Mouse (Mus musculus) cerebellum, postnatal 10 days (tissue): Measurements from ENCODE around the gene Myog.

Source experiments
- DNase-seq, 2 experiments: peaks; one replicate each; pipeline ENCODE4 v3.0.0; 2021; ENCODE audit warnings: mixed read lengths in 2 of 2

Myog gene

DNA sequence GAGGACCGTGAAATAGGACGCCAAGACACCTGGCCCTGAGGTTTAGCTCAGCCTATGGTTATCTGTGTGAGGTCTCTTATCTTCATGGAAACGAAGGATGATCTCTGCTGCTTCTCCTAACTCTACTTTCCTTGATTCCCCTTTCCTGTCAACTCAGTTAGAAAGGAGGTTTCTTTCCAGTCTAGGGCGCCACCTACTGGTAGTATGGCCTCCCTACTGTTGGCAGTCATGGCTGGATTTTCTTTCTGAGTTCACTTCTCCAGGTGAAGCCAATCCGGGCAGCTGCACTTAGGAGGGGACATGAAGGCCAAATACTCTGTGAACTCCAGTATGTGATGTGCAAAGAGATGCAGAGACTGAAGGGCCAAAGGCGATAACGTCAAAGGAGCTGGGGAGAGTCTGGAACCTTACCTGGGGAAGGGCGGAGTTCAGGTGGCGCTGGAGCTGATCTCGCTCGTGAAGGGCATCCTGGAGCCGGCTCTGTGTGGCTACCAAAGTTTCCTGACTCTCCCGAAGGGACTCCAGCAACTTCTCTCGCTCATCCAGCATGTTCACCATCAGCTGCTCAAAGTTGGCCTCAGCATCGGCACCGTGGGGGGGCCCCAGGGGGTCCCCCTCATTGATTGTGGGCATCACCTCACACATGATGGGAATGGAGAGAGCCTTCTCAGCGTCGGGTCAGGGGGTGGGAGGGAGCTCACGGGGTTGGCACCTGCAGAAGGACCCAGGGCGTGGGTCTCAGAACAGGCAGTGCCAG, 42.3 kb downstream of the Myog start:
- DNase-seq, result peak; percentile 94 to 97

- peak; percentile 90 to 91 for DNase-seq
These were observed 43.0 kb downstream of the Myog start, which contains the start of gene Ppfia4 for GRCm38 (mm10) chr1:134332770-134333271. TSS of gene Ppfia4 (minus strand) at chr1:134332928.

DNA sequence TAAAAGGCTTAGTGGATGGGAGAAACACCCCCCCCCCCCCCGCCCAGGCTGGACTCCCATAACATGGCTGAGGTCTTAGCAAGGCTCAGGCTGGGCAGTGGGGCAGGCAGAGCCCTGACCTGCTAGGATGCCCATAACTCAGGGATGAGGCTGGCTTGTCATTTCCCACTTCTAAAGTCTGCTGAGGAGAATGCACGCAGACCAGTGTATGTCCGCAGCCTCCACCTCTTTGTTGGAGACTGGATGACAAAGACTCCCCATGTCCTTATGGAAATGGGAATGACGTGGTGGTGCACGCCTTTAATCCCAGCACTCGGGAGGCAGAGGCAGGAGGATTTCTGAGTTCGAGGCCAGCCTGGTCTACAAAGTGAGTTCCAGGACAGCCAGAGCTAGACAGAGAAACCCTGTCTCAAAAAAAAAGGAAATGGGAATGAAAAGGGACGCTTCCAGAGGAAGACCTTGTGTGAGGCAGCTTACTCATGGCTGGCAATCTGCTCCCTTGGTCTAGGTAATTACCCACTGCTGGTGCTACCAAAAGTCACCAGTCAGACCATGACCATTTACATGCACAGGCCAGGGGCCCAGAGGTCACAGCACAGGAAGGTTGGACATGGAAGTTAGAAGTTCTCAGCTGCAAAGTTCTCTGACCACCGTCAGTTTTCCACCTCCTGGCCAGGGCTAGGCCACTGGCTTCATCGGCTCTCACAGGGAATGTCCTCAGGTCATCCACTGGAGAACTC, 43.8 kb downstream of the Myog start:
- DNase-seq, result no peak

DNA sequence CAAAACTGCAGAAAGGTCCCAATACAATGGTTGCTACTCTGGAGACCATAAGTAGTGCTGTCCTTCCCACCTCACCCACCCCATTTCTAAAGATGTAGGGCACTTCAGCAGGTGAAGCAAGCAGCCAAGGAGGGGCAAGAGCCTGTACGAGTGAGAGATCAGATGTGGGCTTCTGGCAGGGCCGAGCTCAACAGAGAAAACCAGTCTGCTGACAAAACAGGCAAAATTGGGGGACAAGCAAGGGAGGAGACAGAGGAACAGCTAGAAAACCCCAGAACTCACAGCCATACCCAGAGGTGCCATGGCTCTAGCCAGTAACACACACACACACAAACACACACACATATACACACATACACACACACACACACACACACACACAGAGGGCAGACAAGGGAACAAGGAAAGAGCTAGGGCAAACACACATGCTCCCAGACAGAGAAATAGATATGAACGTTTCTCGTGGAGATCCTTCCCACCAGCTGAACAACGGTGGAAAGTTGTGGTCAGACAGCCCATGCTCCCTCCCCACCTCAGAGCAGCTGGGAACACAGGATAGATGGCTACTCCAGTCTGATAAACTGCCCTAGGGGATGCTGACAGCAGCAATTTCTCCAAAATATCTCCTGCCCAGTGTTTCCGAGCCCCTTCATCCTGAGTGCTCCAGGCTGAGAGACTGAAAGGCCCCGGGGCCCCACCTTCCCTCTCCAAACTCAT, 44.5 kb downstream of the Myog start:
- no peak for DNase-seq

GRCm38 (mm10) chr1:134335211-134335923, 45.6 kb downstream of the Myog start:
- peak; percentile 86 to 90 for DNase-seq

DNA sequence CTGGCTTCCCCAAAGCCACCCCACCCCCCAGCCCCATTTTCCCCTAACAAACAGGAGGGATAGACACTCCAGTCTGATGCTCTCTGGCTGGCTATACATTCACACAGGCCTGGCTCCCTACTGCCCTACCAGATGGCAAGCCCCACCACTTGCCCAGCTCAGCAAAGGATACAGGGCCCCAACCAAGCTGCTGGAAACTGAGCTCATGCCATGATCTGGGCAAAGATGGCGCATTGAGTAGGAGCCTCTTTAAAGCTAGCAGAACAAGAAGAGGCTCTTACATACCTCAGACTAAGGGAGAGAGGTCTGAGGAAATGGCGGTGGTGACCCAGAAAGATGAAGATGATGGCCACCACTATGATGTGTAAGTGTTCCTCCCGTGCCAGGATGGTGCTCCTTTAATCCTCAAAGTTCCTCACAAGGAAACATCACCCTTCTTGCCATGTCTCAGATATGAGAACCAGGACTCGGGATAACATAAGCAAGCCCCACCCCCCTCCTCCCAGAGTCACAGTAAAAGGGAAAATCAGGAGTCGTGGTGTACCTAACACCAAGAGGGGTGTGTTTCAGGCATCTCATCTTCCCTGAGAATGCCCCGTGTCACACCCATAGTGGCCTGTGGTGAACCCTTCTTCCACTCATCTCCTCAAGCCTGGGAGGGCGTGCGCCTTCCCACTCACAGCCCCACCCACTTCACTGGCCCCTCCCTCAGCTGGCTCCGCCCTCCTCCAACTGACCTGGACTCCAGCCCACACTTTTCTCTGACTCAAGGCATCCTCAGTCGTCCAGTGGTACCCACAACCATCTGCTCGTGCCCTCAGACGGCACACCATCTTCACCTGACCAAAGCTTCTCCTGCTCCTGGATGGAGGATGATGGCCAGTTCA, 46.4 kb downstream of the Myog start:
- peak; percentile 79 to 91 for DNase-seq

- peak; percentile 51 to 54 for DNase-seq
These were observed 47.3 kb downstream of the Myog start for GRCm38 (mm10) chr1:134336958-134337710.

- no peak for DNase-seq
These were observed 49.4 kb downstream of the Myog start for GRCm38 (mm10) chr1:134339162-134339561.

DNA sequence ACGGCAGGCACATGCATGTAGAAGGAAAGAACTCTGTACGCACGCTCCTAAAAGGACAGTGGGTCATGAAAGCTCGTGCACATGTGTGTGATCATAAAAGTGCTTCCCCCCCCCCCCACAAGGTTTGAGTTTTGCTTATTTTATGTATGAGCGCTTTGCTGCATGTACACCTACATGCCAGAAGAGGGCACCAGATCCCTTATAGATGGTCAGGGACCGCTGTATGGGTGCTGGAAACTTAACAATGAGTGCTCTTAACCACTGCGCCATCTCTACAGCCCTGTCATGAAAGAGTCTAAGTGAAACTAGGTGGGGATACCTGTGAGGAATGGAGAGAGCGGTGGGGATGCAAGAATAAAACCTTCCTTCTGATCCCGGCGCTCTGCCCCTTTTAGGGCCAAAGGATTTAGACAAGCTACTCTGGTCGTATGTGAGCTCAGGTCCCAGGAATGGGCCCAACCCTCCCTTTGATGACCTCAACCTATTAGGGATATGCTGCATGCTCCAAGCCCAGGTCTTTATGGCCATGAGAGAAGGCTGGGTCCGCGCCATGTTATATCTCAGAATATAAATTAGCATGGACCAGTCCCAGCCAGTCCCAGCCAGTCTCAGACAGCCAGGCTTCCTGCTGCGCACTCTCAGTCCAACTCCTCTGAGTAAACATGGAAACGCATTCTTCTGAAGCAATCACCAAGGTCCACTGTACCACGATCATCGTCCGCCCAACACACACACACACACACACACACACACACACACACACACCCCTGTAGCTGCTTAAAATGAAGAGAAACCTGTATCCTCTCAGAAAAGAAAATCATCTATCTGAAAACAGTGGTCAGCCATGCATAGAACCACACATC, 50.2 kb downstream of the Myog start:
- DNase-seq, result peak in 1 of 2 experiments; percentile 12

DNA sequence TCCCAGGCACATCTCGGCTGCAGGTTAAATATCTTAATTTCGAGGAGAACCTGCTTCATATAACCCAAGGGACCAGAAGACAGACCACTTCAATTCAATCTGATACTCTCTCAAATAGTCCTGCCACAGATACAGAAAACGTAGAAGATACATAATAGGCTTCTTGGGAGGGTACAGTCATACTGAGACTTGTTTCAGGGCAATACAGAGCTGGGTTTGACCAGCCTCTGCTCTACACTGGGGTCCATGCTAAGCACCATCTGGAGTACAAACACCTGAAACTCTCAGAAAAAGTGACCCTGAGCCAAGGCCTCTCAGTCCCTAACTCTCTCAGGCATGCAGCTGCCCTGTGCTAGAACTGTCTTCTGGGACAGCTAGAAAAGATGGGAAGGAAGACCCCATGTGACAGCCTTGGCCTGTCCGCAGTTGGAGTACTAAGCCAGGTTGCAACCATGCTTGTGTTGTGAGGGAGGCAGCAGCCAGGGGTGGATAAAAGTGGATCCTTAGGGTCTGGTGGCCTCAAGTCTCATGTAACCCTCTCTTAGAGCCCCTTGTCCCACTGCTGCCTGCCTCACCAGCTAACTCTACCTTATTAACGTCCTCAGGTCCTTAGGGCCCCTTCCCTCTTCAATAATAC, 52.0 kb downstream of the Myog start:
- DNase-seq, result peak in 1 of 2 experiments; percentile 24
